Mouse (Mus musculus) retina, adult 2 months (tissue): ENCODE data around the gene Rhbdf1.
A peak's percentile ranks its signal among the peaks of the same experiment; 100 is the strongest.

Source experiments
- DNase-seq: peaks from one replicate; pipeline ENCODE4 v3.0.0-alpha.2; 2012; ENCODE audit warnings: low read depth, low spot score

Rhbdf1 gene

GRCm38 (mm10) chr11:32221951-32222409 lies at the start of gene Rhbdf1:
Rhbdf1 (minus strand) TSS chr11:32222300.
- no peak for DNase-seq

GRCm38 (mm10) chr11:32271178-32271577 lies 49.1 kb upstream of the Rhbdf1 start:
- DNase-seq, result no peak

GRCm38 (mm10) chr11:32268952-32269351 lies 46.9 kb upstream of the Rhbdf1 start:
- no peak for DNase-seq

- no peak for DNase-seq
Measured at GRCm38 (mm10) chr11:32267964-32268363, 45.9 kb upstream of the Rhbdf1 start.

- DNase-seq, result peak; percentile 83
Measured at GRCm38 (mm10) chr11:32267188-32267884, 45.2 kb upstream of the Rhbdf1 start, which contains the start of gene Nprl3. Nprl3 (minus strand) TSS chr11:32267707.

- DNase-seq, result no peak
Measured at GRCm38 (mm10) chr11:32266776-32267175, 44.7 kb upstream of the Rhbdf1 start.

- no peak for DNase-seq
Measured at GRCm38 (mm10) chr11:32266194-32266593, 44.1 kb upstream of the Rhbdf1 start.

- DNase-seq, result no peak
Measured at GRCm38 (mm10) chr11:32265117-32265738, 43.1 kb upstream of the Rhbdf1 start.

- DNase-seq, result no peak
Measured at GRCm38 (mm10) chr11:32262674-32263415, 40.7 kb upstream of the Rhbdf1 start.

- DNase-seq, result no peak
Measured at GRCm38 (mm10) chr11:32256566-32256965, 34.5 kb upstream of the Rhbdf1 start.

GRCm38 (mm10) chr11:32256146-32256545 lies 34.0 kb upstream of the Rhbdf1 start:
- no peak for DNase-seq

- no peak for DNase-seq
Measured at GRCm38 (mm10) chr11:32253121-32253520, 31.0 kb upstream of the Rhbdf1 start.

- peak; percentile 42 for DNase-seq
Measured at GRCm38 (mm10) chr11:32250880-32251763, 29.0 kb upstream of the Rhbdf1 start.

- no peak for DNase-seq
Measured at GRCm38 (mm10) chr11:32248350-32248749, 26.2 kb upstream of the Rhbdf1 start.

- no peak for DNase-seq
Measured at GRCm38 (mm10) chr11:32247068-32247467, 25.0 kb upstream of the Rhbdf1 start.

GRCm38 (mm10) chr11:32245614-32246013 lies 23.5 kb upstream of the Rhbdf1 start:
- no peak for DNase-seq

GRCm38 (mm10) chr11:32244617-32245016 lies 22.5 kb upstream of the Rhbdf1 start:
- DNase-seq, result no peak

GRCm38 (mm10) chr11:32244064-32244463 lies 22.0 kb upstream of the Rhbdf1 start:
- DNase-seq, result no peak

- no peak for DNase-seq
Measured at GRCm38 (mm10) chr11:32243205-32243955, 21.3 kb upstream of the Rhbdf1 start.

- DNase-seq, result no peak
Measured at GRCm38 (mm10) chr11:32242209-32242608, 20.1 kb upstream of the Rhbdf1 start.

GRCm38 (mm10) chr11:32241391-32241790 lies 19.3 kb upstream of the Rhbdf1 start:
- no peak for DNase-seq
